Mouse (Mus musculus) layer of hippocampus, postnatal 25 days (tissue): ENCODE results near the gene Traf7. TPM values are rescaled to one million over a fixed set of nuclear protein-coding genes. Genes with fewer than 3 reads are reported as not detected.

ENCODE experiments used
- DNase-seq, 2 experiments: peaks; one replicate each; pipeline ENCODE4 v3.0.0; 2022; ENCODE audit warnings: mixed read lengths in 2 of 2, low spot score in 1 of 2; ENCODE audit errors: extremely low spot score in 1 of 2
- total RNA-seq, 2 experiments: library from RNA; stranded (reverse); gene quantifications; 2 replicates each; pipeline ENCODE4 v1.2.3; 2021

Gene Traf7
- total RNA-seq, 2 experiments from 2014 or later, result 69.9 to 88.9 TPM

DNA sequence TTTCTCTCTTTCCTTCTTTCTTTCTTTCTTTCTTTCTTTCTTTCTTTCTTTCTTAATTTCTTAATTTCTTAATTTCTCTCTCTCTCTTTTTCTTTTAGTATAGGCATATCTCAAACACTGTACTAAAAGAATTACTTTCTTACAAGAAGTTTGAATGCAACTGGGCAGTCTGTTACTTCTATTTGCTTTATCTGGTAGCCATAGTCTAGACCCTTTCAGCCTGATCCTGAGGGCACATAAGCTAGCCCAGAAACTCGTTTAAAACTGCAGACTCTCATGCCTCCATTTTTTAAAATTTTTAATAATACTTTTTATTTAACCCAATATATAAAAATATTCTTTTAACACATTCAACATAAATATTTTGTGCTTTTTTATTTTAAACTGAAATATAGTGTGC lies 48.3 kb downstream of the Traf7 start:
- no peak for DNase-seq

GRCm38 (mm10) chr17:24478663-24479380 lies 48.9 kb downstream of the Traf7 start, which contains the start of gene Mlst8:
Gene Mlst8 (minus strand): TSS chr17:24479078.
- DNase-seq, result peak; percentile 98 to 99

DNA sequence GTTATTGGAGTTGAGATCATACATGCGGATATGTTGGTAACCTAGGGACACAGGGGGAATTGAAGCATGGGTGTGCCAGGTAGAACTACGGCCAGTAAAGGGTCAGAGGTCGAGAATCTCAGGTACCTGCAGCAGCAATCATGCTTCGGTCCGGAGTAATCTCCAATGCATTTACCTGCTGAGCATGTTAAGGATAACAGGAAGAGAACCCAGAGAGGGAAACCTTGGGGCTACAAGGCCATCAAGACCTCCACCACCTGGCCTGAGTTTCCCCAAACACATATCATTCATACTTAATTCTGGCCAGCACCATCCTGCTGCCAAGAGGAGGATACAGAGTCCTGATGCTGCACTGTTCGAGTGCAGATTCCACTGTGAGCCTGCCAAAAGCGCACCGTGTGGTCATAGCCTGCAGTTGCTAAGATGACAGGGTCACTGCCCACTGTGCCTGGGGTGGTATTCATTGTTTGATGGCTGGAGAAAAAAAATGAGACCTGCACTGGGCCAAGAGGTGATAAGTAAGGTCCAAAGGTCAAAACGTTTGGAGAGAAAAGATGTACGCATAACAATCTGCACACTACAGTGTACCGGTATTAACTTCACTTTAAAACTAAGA lies 49.6 kb downstream of the Traf7 start:
- no peak for DNase-seq

DNA sequence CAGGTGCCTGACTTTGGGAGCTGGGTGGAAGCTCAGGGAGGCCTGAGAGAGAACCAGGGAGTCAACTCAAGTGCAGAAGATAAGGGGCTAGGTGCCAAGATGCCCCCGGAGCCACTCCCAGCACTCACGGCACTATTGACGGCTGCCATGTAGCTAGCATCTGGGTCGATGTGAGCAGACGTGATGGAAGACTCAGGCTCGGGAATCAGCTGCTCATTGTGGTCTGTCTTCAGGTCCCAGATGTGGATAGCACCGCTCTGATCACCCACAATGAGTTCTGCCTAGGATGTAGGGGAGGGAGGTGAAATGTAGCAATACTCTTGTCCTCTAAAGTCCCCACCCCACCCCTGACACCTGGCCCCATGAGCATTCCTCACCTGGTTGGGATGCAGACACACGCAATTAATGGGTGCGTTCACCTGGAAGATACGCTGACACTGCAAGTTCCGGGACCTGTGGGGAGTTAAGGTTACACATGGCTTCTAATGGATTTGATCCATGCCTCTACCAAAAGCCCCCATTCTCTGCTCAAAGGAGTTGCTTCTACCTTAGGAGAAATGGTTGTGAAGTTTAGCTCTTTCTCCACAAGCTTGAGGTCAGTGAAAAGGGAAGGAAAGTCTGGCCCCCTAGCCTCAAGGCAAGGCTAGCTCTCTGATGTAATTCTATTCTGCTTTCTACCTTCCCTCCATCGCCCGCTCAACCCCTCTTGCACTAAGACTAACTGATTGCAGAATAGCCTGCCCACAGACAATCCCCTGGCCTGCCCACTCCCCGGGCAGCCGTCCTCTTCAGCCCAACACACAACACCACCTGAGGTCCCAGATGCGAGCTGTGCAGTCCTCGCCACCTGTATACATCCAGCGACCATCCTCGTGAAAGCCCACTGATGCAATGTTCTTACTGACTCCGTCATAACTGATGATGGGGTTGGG lies 50.4 kb downstream of the Traf7 start:
- no peak for DNase-seq

GRCm38 (mm10) chr17:24476022-24476776 lies 51.5 kb downstream of the Traf7 start:
- DNase-seq, result no peak

DNA sequence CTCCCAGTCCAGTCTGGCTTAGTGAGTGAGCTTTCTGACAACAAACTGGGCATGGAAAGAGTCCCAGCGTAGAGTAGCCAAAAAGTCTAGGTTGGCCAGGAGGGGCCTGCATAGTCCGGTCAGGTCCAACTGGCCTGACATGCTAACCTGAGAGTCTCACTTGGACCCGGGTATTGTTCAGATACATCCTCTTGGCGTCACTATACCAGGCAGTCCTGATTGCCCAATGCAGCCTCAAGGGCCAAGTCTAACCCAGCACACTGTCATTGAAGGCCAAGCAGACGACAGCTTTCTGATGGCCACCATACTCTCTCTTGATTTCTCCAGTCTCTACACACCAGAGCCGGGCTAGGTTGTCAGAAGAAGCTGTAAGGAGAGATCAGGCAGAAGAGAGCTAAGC lies 52.2 kb downstream of the Traf7 start:
- no peak for DNase-seq

GRCm38 (mm10) chr17:24474557-24474956 lies 53.2 kb downstream of the Traf7 start:
- no peak for DNase-seq

DNA sequence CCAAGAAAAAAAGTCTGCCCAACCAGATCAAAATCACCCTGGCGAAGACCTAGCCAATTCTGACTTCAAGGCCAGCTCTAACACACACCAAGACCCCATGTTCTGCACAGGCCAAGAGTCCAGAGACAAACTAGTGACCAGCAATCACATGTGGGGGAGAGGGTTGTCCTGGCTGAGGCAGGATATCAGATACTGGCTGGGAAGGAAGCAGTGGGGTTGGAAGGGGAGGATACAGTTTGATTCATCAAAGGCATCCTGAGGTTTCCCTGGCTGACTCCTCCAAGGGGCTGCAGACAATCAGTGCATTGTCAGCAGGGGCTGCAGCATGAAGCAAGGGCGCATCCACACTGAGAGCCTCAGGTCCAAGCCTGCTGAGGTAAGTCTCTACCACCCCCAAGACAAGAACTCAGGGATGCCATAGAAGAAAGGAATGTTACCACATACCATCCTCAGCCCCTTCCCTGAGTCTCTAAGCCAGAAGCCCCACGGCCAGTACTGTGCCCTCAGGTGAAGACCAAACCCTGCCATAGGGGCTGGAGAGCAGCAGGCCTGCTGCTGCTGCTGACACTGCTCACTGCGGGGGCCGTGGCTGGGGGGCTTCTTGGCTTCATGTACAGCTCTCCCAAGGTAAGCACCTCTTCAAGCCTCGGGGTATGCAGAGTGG lies 54.0 kb downstream of the Traf7 start, which contains the start of gene Bricd5:
Gene Bricd5, plus strand, starts transcription at position 273 of the 664 bp plus-strand sequence.
- DNase-seq, result no peak

GRCm38 (mm10) chr17:24472512-24472911 lies 55.2 kb downstream of the Traf7 start:
- no peak for DNase-seq

DNA sequence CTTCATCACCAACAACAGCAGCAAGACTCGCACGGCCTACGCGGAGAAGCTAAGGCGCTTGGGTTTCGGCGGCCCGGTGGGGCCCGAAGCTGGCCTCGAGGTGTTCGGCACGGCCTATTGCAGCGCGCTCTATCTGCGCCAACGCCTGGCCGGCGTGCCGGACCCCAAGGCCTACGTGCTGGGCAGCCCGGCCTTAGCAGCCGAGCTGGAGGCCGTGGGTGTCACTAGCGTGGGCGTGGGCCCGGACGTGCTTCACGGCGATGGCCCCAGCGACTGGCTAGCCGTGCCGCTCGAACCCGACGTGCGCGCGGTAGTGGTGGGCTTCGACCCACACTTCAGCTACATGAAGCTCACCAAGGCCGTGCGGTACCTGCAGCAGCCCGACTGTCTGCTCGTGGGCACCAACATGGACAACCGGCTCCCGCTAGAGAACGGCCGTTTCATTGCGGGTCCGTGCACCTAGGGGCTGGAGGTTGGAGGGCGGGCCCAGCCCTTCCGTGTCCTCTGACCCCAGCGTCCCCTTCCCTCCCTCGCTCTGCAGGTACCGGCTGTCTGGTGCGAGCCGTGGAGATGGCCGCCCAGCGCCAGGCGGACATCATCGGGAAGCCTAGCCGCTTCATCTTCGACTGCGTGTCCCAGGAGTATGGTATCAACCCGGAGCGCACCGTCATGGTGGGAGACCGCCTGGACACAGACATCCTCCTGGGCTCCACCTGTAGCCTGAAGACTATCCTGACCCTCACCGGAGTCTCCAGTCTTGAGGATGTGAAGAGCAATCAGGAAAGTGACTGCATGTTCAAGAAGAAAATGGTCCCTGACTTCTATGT lies 56.8 kb downstream of the Traf7 start:
- peak in 1 of 2 experiments; percentile 18 for DNase-seq

- DNase-seq, result peak; percentile 99
Observed at GRCm38 (mm10) chr17:24469910-24470602, 57.7 kb downstream of the Traf7 start, which contains the start of the genes E4f1 and Pgp. Gene E4f1 (minus strand): TSS chr17:24470313. Gene Pgp (plus strand): TSS chr17:24470392.

- no peak for DNase-seq
Observed at GRCm38 (mm10) chr17:24469336-24469909, 58.3 kb downstream of the Traf7 start.

DNA sequence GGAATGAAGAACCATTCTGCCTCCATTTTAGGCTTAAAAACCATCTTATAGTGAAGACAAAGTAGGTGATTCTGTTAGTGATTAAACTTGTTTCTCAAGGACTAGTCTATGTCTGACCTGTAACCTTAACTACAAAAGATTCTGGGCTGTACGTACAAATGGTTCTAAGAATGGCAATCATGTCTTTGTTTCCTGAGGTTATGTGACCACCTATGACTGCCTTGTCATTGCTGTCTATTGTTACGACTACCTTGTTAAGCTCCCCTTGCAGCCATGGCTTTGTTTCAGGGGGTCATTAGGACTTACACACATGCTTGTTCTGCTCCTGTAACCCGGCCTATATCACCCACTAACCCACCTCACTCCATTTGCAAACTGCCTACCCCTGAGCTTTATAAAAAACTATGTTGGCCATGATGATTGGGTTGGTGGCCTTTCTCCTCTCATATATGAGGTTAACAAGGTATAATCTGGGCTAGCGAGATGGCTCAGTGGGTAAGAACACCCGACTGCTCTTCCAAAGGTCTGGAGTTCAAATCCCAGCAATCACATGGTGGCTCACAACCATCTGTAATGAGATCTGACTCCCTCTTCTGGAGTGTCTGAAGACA lies 59.0 kb downstream of the Traf7 start:
- no peak for DNase-seq

- DNase-seq, result no peak
Observed at GRCm38 (mm10) chr17:24463374-24464133, 64.2 kb downstream of the Traf7 start.

- no peak for DNase-seq
Observed at GRCm38 (mm10) chr17:24462932-24463331, 64.8 kb downstream of the Traf7 start.

- DNase-seq, result no peak
Observed at GRCm38 (mm10) chr17:24461580-24461979, 66.2 kb downstream of the Traf7 start.
